Mouse (Mus musculus): ENCODE measurements at regions not wholly inside any gene's neighbourhood (a gene's known extent, or its start where the extent isn't known, plus 50 kb on each side); places are given as distances from the start of the nearest gene placed in this dataset.

DNA sequence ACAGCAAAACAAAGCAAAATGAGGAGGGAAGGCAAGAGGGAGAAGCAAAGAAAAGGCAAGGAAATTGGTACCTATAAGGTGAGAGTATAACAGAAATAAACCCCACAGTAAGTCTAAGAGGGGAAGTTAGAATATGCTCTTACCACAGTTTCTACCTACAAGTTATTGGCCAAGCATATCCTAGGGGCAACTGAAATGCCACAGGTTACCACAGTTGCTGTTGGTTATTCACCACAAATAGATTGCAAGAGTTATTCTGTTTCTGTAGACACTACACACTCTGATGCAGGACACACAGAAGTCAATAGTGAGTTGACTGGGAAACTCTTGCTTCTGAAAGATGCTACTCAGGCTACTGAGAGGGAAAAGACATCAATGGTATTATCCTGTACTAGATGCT lies 129.7 kb upstream of the P3h2 start:
- TF ChIP-seq TCF3 (IDR thresholded peaks at IDR 0.05; ENCODE audit: insufficient read length, low read depth) (no peak), POLR2A (IDR thresholded peaks at IDR 0.05; ENCODE audit: insufficient read length, low read depth) (no peak), TCF12 (IDR thresholded peaks at IDR 0.05; ENCODE audit: insufficient read depth, poor library complexity, severe bottlenecking) (no peak), E2F4 (IDR thresholded peaks at IDR 0.05; ENCODE audit: insufficient read depth) (no peak), POLR2AphosphoS2 (IDR thresholded peaks at IDR 0.05; ENCODE audit: insufficient read length, low read depth) (no peak), USF1 (IDR thresholded peaks at IDR 0.05; ENCODE audit: low read depth) (no peak), MAX (IDR thresholded peaks at IDR 0.05; ENCODE audit: low read depth) (no peak), MYOG (IDR thresholded peaks at IDR 0.05; ENCODE audit: control insufficient read depth in 1 of 3, insufficient read depth in 1 of 3, insufficient read length in 2 of 3, low read depth in 2 of 3) (no peak), CEBPB (IDR thresholded peaks at IDR 0.05; ENCODE audit: insufficient read depth, poor library complexity, severe bottlenecking) (no peak), MYOD1 (IDR thresholded peaks at IDR 0.05; ENCODE audit: control insufficient read depth in 1 of 3, insufficient read length in 2 of 3, low read depth in 2 of 3) (no peak)
